8 mouse cellular contexts compared by ENCODE assay signal in the genomic region with DNA sequence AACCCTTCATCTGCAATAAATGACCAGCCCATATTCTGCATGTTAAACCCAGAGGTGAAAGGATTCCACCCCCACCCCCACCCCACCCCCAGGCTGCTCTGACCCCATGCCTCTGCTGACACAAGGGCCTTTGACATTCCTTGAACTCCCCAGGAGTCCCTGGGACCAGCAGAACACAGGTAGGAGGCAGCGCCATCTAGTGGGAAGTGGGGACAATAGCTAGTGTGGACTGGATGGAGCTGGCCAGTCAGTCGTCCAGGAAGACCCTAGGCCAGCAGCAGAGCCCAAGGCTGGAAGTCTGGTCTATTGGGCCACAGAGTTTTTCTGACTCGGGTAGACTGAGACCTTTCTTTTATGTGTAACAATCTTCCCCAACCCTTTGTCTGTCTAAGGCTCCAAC.
A peak's percentile ranks its signal among the peaks of the same experiment; 100 is the strongest.
DNase-seq lines count a peak whose midpoint lies in the region; ATAC-seq and TF ChIP-seq lines count a peak whose summit lies in the region.

No protein-coding gene starts in this region.

- no peaks in the 10 kb centered on the region for H3K36me3 ChIP-seq in forebrain, embryonic 10.5 days (replicated peaks)
- no peaks in the 10 kb centered on the region for H3K36me3 ChIP-seq in forebrain, embryonic 16.5 days (ENCODE audit: control insufficient read depth, insufficient read depth)
- no peaks in the 10 kb centered on the region for H3K36me3 ChIP-seq in lung, postnatal 0 days (ENCODE audit: insufficient read depth, low read length)

- DNase-seq in forebrain, embryonic 10.5 days (ENCODE audit: extremely low spot score, low spot score) = peak; percentile 44
- peak; percentile 68 for DNase-seq in ES-CJ7 (ENCODE audit: low read depth, low spot score)
- peak; percentile 69 for DNase-seq in gastrocnemius, postnatal 14 days
- DNase-seq in kidney, postnatal 25 days = peak; percentile 65 to 75
- peak; percentile 53 for DNase-seq in lung, postnatal 0 days (ENCODE audit: low spot score)
- DNase-seq in right cerebral cortex, postnatal 4 days = peak; percentile 62

- no peaks in the 10 kb centered on the region for H3K27me3 ChIP-seq in forebrain, embryonic 10.5 days (ENCODE audit: poor library complexity, severe bottlenecking)
- no peaks in the 10 kb centered on the region for H3K27me3 ChIP-seq in forebrain, embryonic 16.5 days (replicated peaks; ENCODE audit: control insufficient read depth, insufficient read depth, low read length)
- no peaks in the 10 kb centered on the region for H3K27me3 ChIP-seq in lung, postnatal 0 days (replicated peaks; ENCODE audit: insufficient read depth, low read length)

- no peak overlapping the region for H3K9ac ChIP-seq in forebrain, embryonic 16.5 days (replicated peaks; ENCODE audit: low read depth, low read length)
- H3K9ac ChIP-seq in lung, postnatal 0 days (replicated peaks; ENCODE audit: low read depth) = no peak overlapping the region

- peaks cover 25% of the 10 kb centered on the region for H3K4me1 ChIP-seq in forebrain, embryonic 10.5 days
- H3K4me1 ChIP-seq in forebrain, embryonic 16.5 days (replicated peaks; ENCODE audit: control insufficient read depth, insufficient read depth, low read length) = peaks cover 12% of the 10 kb centered on the region
- H3K4me1 ChIP-seq in lung, postnatal 0 days (ENCODE audit: insufficient read depth, low read depth, low read length) = peaks cover 2% of the 10 kb centered on the region; the same call in 1 of the 2 replicates

- no peak overlapping the region for H3K4me2 ChIP-seq in forebrain, embryonic 16.5 days (ENCODE audit: low read length)
- no peak overlapping the region for H3K4me2 ChIP-seq in lung, postnatal 0 days (replicated peaks; ENCODE audit: low read depth, low read length)

- peak; percentile 84 for TF ChIP-seq CTCF in lung, postnatal 0 days (IDR thresholded peaks at IDR 0.05)

- no peak overlapping the region for H3K4me3 ChIP-seq in forebrain, embryonic 10.5 days
- no peak overlapping the region for H3K4me3 ChIP-seq in forebrain, embryonic 16.5 days (replicated peaks; ENCODE audit: low read length)
- H3K4me3 ChIP-seq in lung, postnatal 0 days (ENCODE audit: low read depth, low read length) = no peak overlapping the region

- WGBS in forebrain, embryonic 10.5 days = 19% methylated on average over 3 of the region's 3 CpGs
- WGBS in forebrain, embryonic 16.5 days = 10% methylated on average over 3 of the region's 3 CpGs
- 25% methylated on average over 3 of the region's 3 CpGs for WGBS in lung, postnatal 0 days

- H3K27ac ChIP-seq in forebrain, embryonic 10.5 days = no peak overlapping the region
- H3K27ac ChIP-seq in forebrain, embryonic 16.5 days (ENCODE audit: low read length) = no peak overlapping the region
- no peak overlapping the region for H3K27ac ChIP-seq in lung, postnatal 0 days (ENCODE audit: low read length)

- intact Hi-C loops in gastrocnemius, postnatal 14 days (cut with DNase I; ENCODE audit: low total_unique reads) = loop anchor here (2.0 to 10.0 kb wide), 3 partner anchors 42 to 170 kb away; no protein-coding TSS in a partner anchor

- ATAC-seq in forebrain, embryonic 16.5 days = no peak
- peak; percentile 37; the same call in 1 of the 2 replicates for ATAC-seq in cerebellum, adult (ENCODE audit: insufficient number of reproducible peaks, low FRiP score, low TSS enrichment)
- ATAC-seq in lung, postnatal 0 days = 0 out of 2 replicates have a peak, but pooled peaks have one; percentile 37

- no peak for TF ChIP-seq EP300 in lung, postnatal 0 days (IDR thresholded peaks at IDR 0.05)

- no peaks in the 10 kb centered on the region for H3K9me3 ChIP-seq in forebrain, embryonic 10.5 days
- no peaks in the 10 kb centered on the region for H3K9me3 ChIP-seq in forebrain, embryonic 16.5 days (ENCODE audit: control insufficient read depth, low read length)
- no peaks in the 10 kb centered on the region for H3K9me3 ChIP-seq in lung, postnatal 0 days (ENCODE audit: low read length)
